Mouse (Mus musculus): ENCODE measurements at regions not wholly inside any gene's neighbourhood (a gene's known extent, or its start where the extent isn't known, plus 50 kb on each side); places are given as distances from the start of the nearest gene placed in this dataset.

DNA sequence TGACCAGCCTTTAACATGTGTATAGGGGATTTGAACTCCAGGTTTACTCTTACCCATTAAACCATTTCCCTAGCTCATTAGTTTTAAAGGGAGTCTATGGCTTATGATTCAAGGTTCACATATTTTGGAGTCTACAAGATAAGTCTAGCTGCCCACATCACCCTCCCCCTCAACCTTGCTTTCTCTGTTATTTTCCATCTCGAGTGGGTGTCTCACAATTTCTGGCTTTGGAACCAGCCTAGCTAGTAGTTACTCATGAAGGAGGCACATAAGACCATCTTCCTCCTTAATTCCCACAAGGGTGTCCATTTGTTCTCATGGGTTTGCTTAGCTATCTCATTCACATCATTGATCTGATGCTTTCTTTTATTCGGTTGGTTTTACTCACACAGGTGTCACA is 150.6 kb upstream of the Npy start:
- WGBS (ENCODE audit: insufficient replicate concordance), result 57% methylated on average over 2 of the region's 2 CpGs
- Histone ChIP-seq H3K4me2 (ENCODE audit: low read depth) (no peak overlapping the region), H3K9ac (replicated peaks) (no peak overlapping the region), H3K4me1 (replicated peaks; ENCODE audit: control insufficient read depth in 2 of 2, insufficient read depth in 2 of 2, low read length in 1 of 2) (no peaks in the 10 kb centered on the region), H3K9me3 (ENCODE audit: control insufficient read depth, low read length) (no peaks in the 10 kb centered on the region), H3K27ac (no peak overlapping the region), H3K4me3 (ENCODE audit: insufficient read depth in 1 of 2, low read depth in 2 of 2, low read length in 2 of 2) (no peak overlapping the region), H3K36me3 (replicated peaks; ENCODE audit: control insufficient read depth, insufficient read depth, low read depth) (no peaks in the 10 kb centered on the region), H3K27me3 (ENCODE audit: control insufficient read depth, insufficient read depth, low read length) (no peaks in the 10 kb centered on the region)
- DNase-seq (ENCODE audit: low read depth in 3 of 3, low spot score in 3 of 3), result no peak
- no peak for ATAC-seq (ENCODE audit: insufficient read depth)
- TF ChIP-seq CTCF (IDR thresholded peaks at IDR 0.05; ENCODE audit: low read depth) (no peak), EP300 (IDR thresholded peaks at IDR 0.05; ENCODE audit: low read depth) (no peak)

DNA sequence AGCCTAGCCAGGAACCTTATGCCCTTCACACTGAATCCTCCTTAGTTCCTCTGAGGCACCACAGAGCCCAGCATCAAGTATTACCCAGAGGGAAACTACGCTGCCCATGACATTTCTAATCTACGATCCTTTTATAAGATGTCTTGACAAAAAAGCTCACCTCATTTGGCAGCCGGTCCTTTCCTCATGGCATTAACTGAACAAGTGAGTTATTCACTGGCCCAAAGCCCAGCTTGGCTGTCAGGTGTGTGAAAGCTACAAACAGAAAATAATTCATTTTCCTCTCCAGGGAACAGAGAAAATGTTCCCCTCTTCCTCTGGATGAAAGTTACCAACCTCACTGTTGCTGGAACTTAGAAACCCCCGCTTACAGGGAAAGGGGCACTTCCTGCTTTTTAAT is 135.7 kb upstream of the Npy start:
- WGBS (ENCODE audit: insufficient replicate concordance), result 58% methylated on average over 4 of the region's 4 CpGs
- no peak overlapping the region for H3K9ac ChIP-seq (replicated peaks)

DNA sequence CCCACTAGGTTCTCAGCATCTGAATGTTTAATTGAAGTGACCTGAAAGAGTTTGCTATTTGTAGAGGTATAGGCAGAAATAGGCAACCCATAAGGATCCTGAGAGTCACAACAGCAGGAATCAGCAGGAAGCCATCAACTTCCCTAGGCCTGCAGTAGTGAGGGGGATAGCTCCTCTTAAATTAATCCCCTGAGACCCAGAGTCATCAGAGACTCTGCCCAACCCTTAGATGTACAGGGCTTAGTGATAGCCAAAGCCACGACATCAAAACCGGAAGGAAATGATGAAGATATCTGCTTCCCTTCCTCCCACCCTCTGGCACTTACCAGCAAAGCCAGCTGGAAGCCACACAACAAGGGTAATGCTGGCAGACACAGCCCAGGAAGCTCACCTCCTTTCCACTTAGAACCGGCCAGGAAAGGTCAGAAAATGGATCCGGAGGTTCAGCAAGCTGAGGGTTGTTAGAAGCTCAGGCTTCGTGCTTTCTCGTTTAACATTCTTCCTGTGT is 130.4 kb upstream of the Npy start:
- H3K36me3 ChIP-seq (replicated peaks; ENCODE audit: control insufficient read depth, insufficient read depth, low read depth), result no peaks in the 10 kb centered on the region
- no peaks in the 10 kb centered on the region for H3K27me3 ChIP-seq (ENCODE audit: control insufficient read depth, insufficient read depth, low read length)
- 0 out of 4 replicates have a peak, but pooled peaks cover 0 to 3% of the 10 kb centered on the region in 2 experiments for H3K4me1 ChIP-seq (replicated peaks; ENCODE audit: control insufficient read depth in 2 of 2, insufficient read depth in 2 of 2, low read length in 1 of 2)
- H3K9ac ChIP-seq (replicated peaks), result no peak overlapping the region
- H3K27ac ChIP-seq, result no peak overlapping the region
- H3K4me3 ChIP-seq (ENCODE audit: insufficient read depth in 1 of 2, low read depth in 2 of 2, low read length in 2 of 2), result no peak overlapping the region
- WGBS (ENCODE audit: insufficient replicate concordance), result 9% methylated on average over 6 of the region's 6 CpGs
- DNase-seq (ENCODE audit: low read depth in 3 of 3, low spot score in 3 of 3) (no peak), ATAC-seq (ENCODE audit: insufficient read depth) (no peak)
- H3K4me2 ChIP-seq (ENCODE audit: low read depth), result no peak overlapping the region
- no peak for TF ChIP-seq EP300 (IDR thresholded peaks at IDR 0.05; ENCODE audit: low read depth)
- no peak for TF ChIP-seq CTCF (IDR thresholded peaks at IDR 0.05; ENCODE audit: low read depth)
- H3K9me3 ChIP-seq (ENCODE audit: control insufficient read depth, low read length), result no peaks in the 10 kb centered on the region

More for the DNA sequence above, 135.7 kb upstream of the Npy start:
- Histone ChIP-seq H3K4me1 (replicated peaks; ENCODE audit: control insufficient read depth in 2 of 2, insufficient read depth in 2 of 2, low read length in 1 of 2) (no peaks in the 10 kb centered on the region), H3K4me2 (ENCODE audit: low read depth) (no peak overlapping the region), H3K27ac (no peak overlapping the region), H3K36me3 (replicated peaks; ENCODE audit: control insufficient read depth, insufficient read depth, low read depth) (no peaks in the 10 kb centered on the region), H3K27me3 (ENCODE audit: control insufficient read depth, insufficient read depth, low read length) (no peaks in the 10 kb centered on the region), H3K9me3 (ENCODE audit: control insufficient read depth, low read length) (no peaks in the 10 kb centered on the region), H3K4me3 (ENCODE audit: insufficient read depth in 1 of 2, low read depth in 2 of 2, low read length in 2 of 2) (no peak overlapping the region)
- DNase-seq (ENCODE audit: low read depth in 3 of 3, low spot score in 3 of 3) (no peak), ATAC-seq (ENCODE audit: insufficient read depth) (no peak)
- TF ChIP-seq EP300 (IDR thresholded peaks at IDR 0.05; ENCODE audit: low read depth) (no peak), CTCF (IDR thresholded peaks at IDR 0.05; ENCODE audit: low read depth) (no peak)

DNA sequence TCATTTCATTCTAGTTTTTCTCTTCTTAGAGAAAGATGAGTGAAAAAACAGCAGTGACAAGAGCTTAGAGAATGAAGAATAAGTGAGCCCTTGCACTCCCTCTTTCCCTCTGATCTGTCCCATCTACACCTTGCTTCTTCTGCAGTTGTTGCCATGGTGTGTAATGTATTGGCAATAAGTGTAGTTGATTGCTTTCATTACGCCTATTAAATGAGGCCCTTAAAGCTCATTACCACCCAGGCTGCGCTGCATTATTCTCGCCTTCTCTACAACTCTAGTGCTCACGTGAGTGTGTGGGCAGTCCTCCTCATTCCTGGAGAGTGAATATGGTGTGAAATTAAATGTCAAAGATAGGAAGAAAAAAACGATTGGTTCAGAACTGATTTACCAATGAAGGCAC is 127.7 kb upstream of the Npy start:
- DNase-seq (ENCODE audit: low read depth in 3 of 3, low spot score in 3 of 3) (no peak), ATAC-seq (ENCODE audit: insufficient read depth) (no peak)
- Histone ChIP-seq H3K4me1 (replicated peaks; ENCODE audit: control insufficient read depth in 2 of 2, insufficient read depth in 2 of 2, low read length in 1 of 2) (0 out of 4 replicates have a peak, but pooled peaks cover 0 to 3% of the 10 kb centered on the region in 2 experiments), H3K4me3 (ENCODE audit: insufficient read depth in 1 of 2, low read depth in 2 of 2, low read length in 2 of 2) (no peak overlapping the region), H3K9me3 (ENCODE audit: control insufficient read depth, low read length) (no peaks in the 10 kb centered on the region), H3K27me3 (ENCODE audit: control insufficient read depth, insufficient read depth, low read length) (no peaks in the 10 kb centered on the region), H3K36me3 (replicated peaks; ENCODE audit: control insufficient read depth, insufficient read depth, low read depth) (no peaks in the 10 kb centered on the region), H3K27ac (no peak overlapping the region), H3K4me2 (ENCODE audit: low read depth) (no peak overlapping the region), H3K9ac (replicated peaks) (no peak overlapping the region)
- TF ChIP-seq CTCF (IDR thresholded peaks at IDR 0.05; ENCODE audit: low read depth) (no peak), EP300 (IDR thresholded peaks at IDR 0.05; ENCODE audit: low read depth) (no peak)
- 63% methylated on average over 5 of the region's 5 CpGs for WGBS (ENCODE audit: insufficient replicate concordance)

DNA sequence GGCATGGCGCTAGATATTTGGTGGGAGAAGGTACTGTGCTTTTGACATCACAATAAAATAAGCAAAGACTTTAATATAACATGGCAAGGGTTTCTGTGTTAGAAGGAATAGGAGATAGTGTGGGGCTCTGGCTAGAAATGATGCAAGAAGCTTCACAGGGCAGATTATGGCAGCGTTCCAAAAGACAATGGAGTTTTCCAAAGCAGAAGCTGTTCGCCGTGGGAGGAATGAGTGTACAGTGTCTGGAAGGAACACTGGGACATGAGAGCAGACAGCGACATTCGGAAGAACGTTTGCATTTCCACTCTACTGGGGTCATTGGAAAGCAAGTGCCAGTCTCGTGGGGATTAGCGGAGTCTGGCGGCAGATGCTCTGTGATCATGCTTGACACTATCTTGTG is 125.5 kb upstream of the Npy start:
- Histone ChIP-seq H3K27ac (no peak overlapping the region), H3K27me3 (ENCODE audit: control insufficient read depth, insufficient read depth, low read length) (no peaks in the 10 kb centered on the region), H3K4me1 (replicated peaks; ENCODE audit: control insufficient read depth in 2 of 2, insufficient read depth in 2 of 2, low read length in 1 of 2) (0 out of 4 replicates have a peak, but pooled peaks cover 0 to 3% of the 10 kb centered on the region in 2 experiments), H3K36me3 (replicated peaks; ENCODE audit: control insufficient read depth, insufficient read depth, low read depth) (no peaks in the 10 kb centered on the region), H3K9me3 (ENCODE audit: control insufficient read depth, low read length) (no peaks in the 10 kb centered on the region), H3K4me2 (ENCODE audit: low read depth) (no peak overlapping the region), H3K9ac (replicated peaks) (no peak overlapping the region), H3K4me3 (ENCODE audit: insufficient read depth in 1 of 2, low read depth in 2 of 2, low read length in 2 of 2) (no peak overlapping the region)
- DNase-seq (ENCODE audit: low read depth in 3 of 3, low spot score in 3 of 3) (no peak), ATAC-seq (ENCODE audit: insufficient read depth) (no peak)
- TF ChIP-seq EP300 (IDR thresholded peaks at IDR 0.05; ENCODE audit: low read depth), result no peak
- TF ChIP-seq CTCF (IDR thresholded peaks at IDR 0.05; ENCODE audit: low read depth), result no peak
- WGBS (ENCODE audit: insufficient replicate concordance), result 79% methylated on average over 10 of the region's 10 CpGs

Data from liver, embryonic 14.5 days (tissue).